7 mouse cellular contexts compared by ENCODE assay signal in the genomic region with DNA sequence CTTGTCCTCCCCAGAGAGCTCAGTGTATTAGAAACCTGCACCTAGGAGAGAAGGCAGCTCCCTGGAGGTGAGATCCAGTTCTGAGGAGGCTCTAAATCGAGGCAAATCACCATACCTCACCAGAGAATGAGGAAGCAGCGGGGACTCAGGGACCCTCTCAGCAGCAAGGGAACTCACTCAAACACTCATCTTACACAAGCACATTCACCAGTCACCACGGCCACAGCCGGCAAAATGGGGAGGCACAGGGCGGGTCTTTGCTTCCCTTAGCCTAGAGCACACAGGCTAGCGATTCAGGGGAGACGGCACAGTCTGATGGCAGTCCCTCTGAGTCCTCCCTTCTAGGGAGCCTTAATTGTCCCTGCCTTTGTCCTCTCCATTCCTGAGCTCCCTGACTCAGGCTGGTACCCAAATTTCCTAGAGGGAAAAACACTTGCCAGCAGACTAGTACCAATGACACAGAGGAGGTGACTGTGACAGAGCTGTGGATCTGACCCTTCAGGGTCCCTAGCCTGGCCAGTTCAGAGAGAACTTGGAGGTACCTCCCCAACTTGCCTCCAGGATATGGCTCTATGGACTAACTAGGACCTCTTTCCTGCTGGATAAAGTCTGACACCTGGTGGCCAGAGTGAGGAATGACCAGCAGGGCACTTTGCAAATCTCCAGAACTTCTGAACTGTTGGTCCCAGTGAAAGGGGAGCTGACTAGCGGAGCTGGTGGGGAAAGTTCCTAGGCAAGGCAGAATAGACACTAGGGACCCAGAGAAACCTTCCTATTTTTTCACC. TPM values are rescaled to one million over a fixed set of nuclear protein-coding genes. Genes with fewer than 3 reads are reported as not detected.
DNase-seq lines count a peak whose midpoint lies in the region; ATAC-seq and TF ChIP-seq lines count a peak whose summit lies in the region.

No protein-coding gene starts in this region.

- H3K79me2 ChIP-seq in MEL (ENCODE audit: control insufficient read depth, insufficient read depth, low read length, poor library complexity) = peaks cover 2% of the 10 kb centered on the region; the same call in 1 of the 2 replicates

- peak; percentile 88 to 98 (median 98) for TF ChIP-seq CTCF in MEL (IDR thresholded peaks at IDR 0.05 in 2 of 3, conservative IDR thresholded peaks at IDR 0.05 in 1 of 3; ENCODE audit: control insufficient read depth in 1 of 3, insufficient read depth in 1 of 3, low read depth in 2 of 3, low read length in 3 of 3, poor library complexity in 1 of 3, severe bottlenecking in 1 of 3)

- TF ChIP-seq EP300 in MEL (IDR thresholded peaks at IDR 0.05; ENCODE audit: low read depth in 1 of 2, low read length in 2 of 2) = 0 out of 4 replicates have a peak, but pooled peaks of 1 of the 2 experiments have one; percentile 19

- H3K27me3 ChIP-seq in MEL (ENCODE audit: control insufficient read depth in 1 of 2, insufficient read depth in 2 of 2, low read length in 2 of 2) = no peaks in the 10 kb centered on the region
- H3K27me3 ChIP-seq in kidney, embryonic 16.5 days (ENCODE audit: insufficient read depth, low read length) = no peaks in the 10 kb centered on the region
- H3K27me3 ChIP-seq in lung, embryonic 16.5 days (ENCODE audit: control insufficient read depth, insufficient read depth, low read depth, low read length) = no peaks in the 10 kb centered on the region; the same call in 1 of the 2 replicates

- H3K27ac ChIP-seq in MEL (ENCODE audit: control insufficient read depth, low read depth, low read length) = no peak overlapping the region
- no peak overlapping the region for H3K27ac ChIP-seq in kidney, embryonic 16.5 days (ENCODE audit: low read length)
- peak overlapping the region; percentile 1; the same call in 1 of the 2 replicates for H3K27ac ChIP-seq in lung, embryonic 16.5 days (ENCODE audit: low read length)

- peaks cover 2 to 29% of the 10 kb centered on the region in 2 experiments; a peak in 3 of 4 replicates for H3K4me1 ChIP-seq in MEL (ENCODE audit: control insufficient read depth in 1 of 2, insufficient read depth in 2 of 2, low read length in 2 of 2)
- peaks cover 34% of the 10 kb centered on the region for H3K4me1 ChIP-seq in kidney, embryonic 16.5 days (ENCODE audit: insufficient read depth, low read length)
- H3K4me1 ChIP-seq in lung, embryonic 16.5 days (replicated peaks; ENCODE audit: control insufficient read depth, insufficient read depth, low read length) = peaks cover 19% of the 10 kb centered on the region

- no peaks in the 10 kb centered on the region for H3K9me3 ChIP-seq in MEL (replicated peaks; ENCODE audit: insufficient read depth, low read length)
- no peaks in the 10 kb centered on the region for H3K9me3 ChIP-seq in kidney, embryonic 16.5 days (ENCODE audit: low read length)
- no peaks in the 10 kb centered on the region for H3K9me3 ChIP-seq in lung, embryonic 16.5 days (ENCODE audit: control insufficient read depth, low read length)

- 16% methylated on average over 8 of the region's 8 CpGs for WGBS in kidney, embryonic 16.5 days
- WGBS in lung, embryonic 16.5 days = 9% methylated on average over 8 of the region's 8 CpGs

- H3K9ac ChIP-seq in MEL (ENCODE audit: control insufficient read depth, low read depth, low read length, poor library complexity, severe bottlenecking) = peak overlapping the region; percentile 35; the same call in 1 of the 2 replicates
- H3K9ac ChIP-seq in kidney, embryonic 16.5 days (replicated peaks; ENCODE audit: low read length) = peak overlapping the region; percentile 22; the same call in 1 of the 2 replicates
- H3K9ac ChIP-seq in lung, embryonic 16.5 days (ENCODE audit: low read length) = peak overlapping the region; percentile 24; the same call in 1 of the 2 replicates

- H3K4me2 ChIP-seq in kidney, embryonic 16.5 days (replicated peaks; ENCODE audit: low read depth, low read length) = no peak overlapping the region
- peak overlapping the region; percentile 16; the same call in 1 of the 2 replicates for H3K4me2 ChIP-seq in lung, embryonic 16.5 days (ENCODE audit: low read depth, low read length)

- H3K36me3 ChIP-seq in MEL (ENCODE audit: control insufficient read depth in 1 of 2, insufficient read depth in 2 of 2, low read length in 2 of 2) = peaks cover 0 to 11% of the 10 kb centered on the region in 2 experiments; a peak in 2 of 4 replicates
- no peaks in the 10 kb centered on the region for H3K36me3 ChIP-seq in kidney, embryonic 16.5 days (ENCODE audit: insufficient read depth, low read length)
- no peaks in the 10 kb centered on the region for H3K36me3 ChIP-seq in lung, embryonic 16.5 days (ENCODE audit: control insufficient read depth, insufficient read depth, low read length)

- DNase-seq in CD4-positive, CD25-positive, alpha-beta regulatory T cell, adult 2 months (ENCODE audit: low read depth, low spot score) = peak; percentile 87
- peak; percentile 89 for DNase-seq in MEL (ENCODE audit: low read depth, low spot score)
- peak; percentile 81 to 82 for DNase-seq in cerebellum, postnatal 14 days
- DNase-seq in gastrocnemius, postnatal 4 days (ENCODE audit: low spot score in 2 of 2) = peak; percentile 43 to 61
- peak; percentile 61 for DNase-seq in right cerebral cortex, postnatal 25 days

- ATAC-seq in kidney, embryonic 16.5 days (ENCODE audit: low FRiP score, low TSS enrichment) = peak; percentile 36
- peak; percentile 32; the same call in 1 of the 2 replicates for ATAC-seq in lung, embryonic 16.5 days (ENCODE audit: low read depth)

- TF ChIP-seq RAD21 in MEL (IDR thresholded peaks at IDR 0.05; ENCODE audit: low read depth, low read length) = peak; percentile 99

- no peak overlapping the region for H3K4me3 ChIP-seq in MEL (ENCODE audit: control insufficient read depth in 1 of 2, insufficient read depth in 1 of 2, low read depth in 2 of 2, low read length in 2 of 2)
- H3K4me3 ChIP-seq in kidney, embryonic 16.5 days (ENCODE audit: low read length) = no peak overlapping the region
- no peak overlapping the region for H3K4me3 ChIP-seq in lung, embryonic 16.5 days (ENCODE audit: low read length)

- no peak for TF ChIP-seq POLR2A in MEL (IDR thresholded peaks at IDR 0.05; ENCODE audit: control insufficient read depth in 1 of 2, insufficient read depth in 1 of 2, low read depth in 1 of 2, low read length in 2 of 2, poor library complexity in 1 of 2)

TF ChIP-seq in MEL, 35 proteins besides CTCF, POLR2A, EP300 and RAD21 (continues in another document):
- TF ChIP-seq BHLHE40 (IDR thresholded peaks at IDR 0.05; ENCODE audit: borderline replicate concordance, low read depth, low read length) = no peak
- no peak for TF ChIP-seq CHD1 (IDR thresholded peaks at IDR 0.05; ENCODE audit: low read depth, low read length)
- TF ChIP-seq POLR2AphosphoS5 (IDR thresholded peaks at IDR 0.05; ENCODE audit: borderline replicate concordance, low read depth, low read length) = no peak
- TF ChIP-seq MAX (IDR thresholded peaks at IDR 0.05; ENCODE audit: low read length) = no peak
- TF ChIP-seq MAZ (IDR thresholded peaks at IDR 0.05; ENCODE audit: low read depth, low read length) = 0 out of 2 replicates have a peak, but pooled peaks have one; percentile 34
- no peak for TF ChIP-seq MAFK (IDR thresholded peaks at IDR 0.05; ENCODE audit: borderline replicate concordance, low read depth, low read length)
- TF ChIP-seq MEF2A (IDR thresholded peaks at IDR 0.05; ENCODE audit: extremely low read depth, insufficient replicate concordance, low read depth, low read length, poor library complexity, severe bottlenecking) = no peak
- TF ChIP-seq TBP (IDR thresholded peaks at IDR 0.05; ENCODE audit: low read depth, low read length) = no peak
- no peak for TF ChIP-seq CHD2 (IDR thresholded peaks at IDR 0.05; ENCODE audit: low read length)
- TF ChIP-seq ETS1 (IDR thresholded peaks at IDR 0.05; ENCODE audit: low read depth, low read length) = 0 out of 2 replicates have a peak, but pooled peaks have one; percentile 16

RNA-seq across cellular contexts. Expression of a gene that starts 3.6 kb away (rescaled TPM):
- 18.5 and 21.1 TPM in 2 replicates for total RNA-seq in MEL (2012; rRNA removed)
- 10 to 100 TPM in 1 of 2 experiments, not detected in 1; 40.4 TPM for polyA plus RNA-seq in MEL (2012; ENCODE audit: insufficient read depth in 1 of 2, insufficient read length in 2 of 2, low read depth in 1 of 2, low replicate concordance in 2 of 2, missing spikeins in 1 of 2)
- 10 to 100 TPM; 31.4 to 34.3 TPM for total RNA-seq in gastrocnemius, postnatal 4 days (2021)
- 34.2 and 36.3 TPM in 2 replicates for polyA plus RNA-seq in kidney, embryonic 16.5 days (2015; fragmentation: Nextera tagmentation; extraction: Ambion mirVana)
- 32.6 and 38.0 TPM in 2 replicates for polyA plus RNA-seq in lung, embryonic 16.5 days (2015; fragmentation: Nextera tagmentation; extraction: Ambion mirVana)

RNA-seq across cellular contexts. Expression of a gene that starts 13.9 kb away (rescaled TPM):
- not detected in 2 replicates for total RNA-seq in MEL (2012; rRNA removed)
- not detected for polyA plus RNA-seq in MEL (2012; ENCODE audit: insufficient read depth in 1 of 2, insufficient read length in 2 of 2, low read depth in 1 of 2, low replicate concordance in 2 of 2, missing spikeins in 1 of 2)
- not detected for total RNA-seq in gastrocnemius, postnatal 4 days (2021)
- not detected in 2 replicates for polyA plus RNA-seq in kidney, embryonic 16.5 days (2015; fragmentation: Nextera tagmentation; extraction: Ambion mirVana)
- not detected in 2 replicates for polyA plus RNA-seq in lung, embryonic 16.5 days (2015; fragmentation: Nextera tagmentation; extraction: Ambion mirVana)

RNA-seq across cellular contexts. Expression of a gene that starts 14.0 kb away (rescaled TPM):
- total RNA-seq in MEL (2012; rRNA removed) = 0.13 and 0.42 TPM in 2 replicates
- polyA plus RNA-seq in MEL (2012; ENCODE audit: insufficient read depth in 1 of 2, insufficient read length in 2 of 2, low read depth in 1 of 2, low replicate concordance in 2 of 2, missing spikeins in 1 of 2) = 1 to 10 TPM in 1 of 2 experiments, not detected in 1; 2.3 TPM
- 1 to 10 TPM; 1.6 to 2.7 TPM for total RNA-seq in gastrocnemius, postnatal 4 days (2021)
- polyA plus RNA-seq in kidney, embryonic 16.5 days (2015; fragmentation: Nextera tagmentation; extraction: Ambion mirVana) = 6.8 and 7.5 TPM in 2 replicates
- polyA plus RNA-seq in lung, embryonic 16.5 days (2015; fragmentation: Nextera tagmentation; extraction: Ambion mirVana) = 4.8 and 6.1 TPM in 2 replicates

RNA-seq across cellular contexts. Expression of a gene that starts 26.6 kb away (rescaled TPM):
- total RNA-seq in MEL (2012; rRNA removed) = 20.5 and 21.3 TPM in 2 replicates
- polyA plus RNA-seq in MEL (2012; ENCODE audit: insufficient read depth in 1 of 2, insufficient read length in 2 of 2, low read depth in 1 of 2, low replicate concordance in 2 of 2, missing spikeins in 1 of 2) = 10 to 100 TPM in 1 of 2 experiments, not detected in 1; 37.9 TPM
- total RNA-seq in gastrocnemius, postnatal 4 days (2021) = 1 to 10 TPM; 7.3 to 8.3 TPM
- polyA plus RNA-seq in kidney, embryonic 16.5 days (2015; fragmentation: Nextera tagmentation; extraction: Ambion mirVana) = 39.4 and 39.9 TPM in 2 replicates
- 30.5 and 33.6 TPM in 2 replicates for polyA plus RNA-seq in lung, embryonic 16.5 days (2015; fragmentation: Nextera tagmentation; extraction: Ambion mirVana)

RNA-seq across cellular contexts. Expression of a gene that starts 36.2 kb away (rescaled TPM):
- 437 and 453 TPM in 2 replicates for total RNA-seq in MEL (2012; rRNA removed)
- 100 to 1,000 TPM; 455 to 505 TPM for polyA plus RNA-seq in MEL (2012; ENCODE audit: insufficient read depth in 1 of 2, insufficient read length in 2 of 2, low read depth in 1 of 2, low replicate concordance in 2 of 2, missing spikeins in 1 of 2)
- total RNA-seq in gastrocnemius, postnatal 4 days (2021) = 100 to 1,000 TPM; 432 to 472 TPM
- polyA plus RNA-seq in kidney, embryonic 16.5 days (2015; fragmentation: Nextera tagmentation; extraction: Ambion mirVana) = 1,050 and 1,120 TPM in 2 replicates
- 911 and 931 TPM in 2 replicates for polyA plus RNA-seq in lung, embryonic 16.5 days (2015; fragmentation: Nextera tagmentation; extraction: Ambion mirVana)
